Mouse (Mus musculus): ENCODE measurements around the gene Wfdc17. TPM values are rescaled to one million over a fixed set of nuclear protein-coding genes. Genes with fewer than 3 reads are reported as not detected.

Gene Wfdc17
- total RNA-seq, 4 experiments from 2014 or later: 1.4 to 12.0 (median 5.6) TPM

DNA sequence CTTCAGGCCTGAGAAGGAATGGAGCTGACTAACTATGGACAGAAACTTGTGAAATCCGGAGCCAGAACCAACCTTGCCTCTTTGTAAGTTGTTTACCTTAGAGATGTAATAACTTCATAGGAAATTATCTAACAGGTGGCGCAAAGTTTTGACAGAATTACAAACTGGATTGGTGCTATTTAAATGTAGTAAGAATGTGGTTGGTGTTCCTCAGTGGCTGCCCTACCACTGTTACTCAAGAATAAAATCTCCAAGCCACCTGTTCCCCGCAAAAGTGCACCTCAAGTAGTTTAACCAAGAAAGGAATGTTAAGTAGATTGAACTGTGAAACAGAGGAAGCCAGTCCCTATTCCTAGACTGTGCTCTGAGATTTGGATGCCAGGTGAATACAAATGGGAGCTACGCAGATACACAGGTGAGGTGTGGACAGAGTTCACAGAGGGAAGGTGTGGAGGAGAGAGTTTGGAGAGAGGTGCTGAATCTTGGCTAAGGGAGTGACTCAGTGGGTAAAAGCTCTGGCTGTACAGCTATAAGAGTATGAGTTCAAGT, 36.7 kb downstream of the Wfdc17 start:
- DNase-seq: no peak

DNA sequence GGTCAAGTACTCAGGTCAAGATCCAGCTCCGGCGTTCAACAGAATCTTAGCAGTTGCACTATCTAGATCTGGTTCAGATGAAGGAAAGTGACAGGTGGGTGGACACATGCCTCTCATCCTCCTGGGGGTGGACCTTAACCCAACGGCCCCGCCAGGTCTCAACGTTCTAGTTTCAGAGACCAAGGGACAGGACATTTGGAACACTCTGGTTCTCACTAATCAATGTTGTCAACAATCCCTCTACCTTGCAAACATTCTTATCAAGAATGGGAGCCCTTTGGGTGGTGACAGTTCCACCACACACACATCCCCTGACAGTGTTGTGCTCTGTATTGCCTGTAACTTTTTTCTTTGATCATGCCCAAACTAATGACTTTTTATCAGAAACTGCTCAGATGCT, 38.0 kb downstream of the Wfdc17 start:
- no peak for DNase-seq

DNA sequence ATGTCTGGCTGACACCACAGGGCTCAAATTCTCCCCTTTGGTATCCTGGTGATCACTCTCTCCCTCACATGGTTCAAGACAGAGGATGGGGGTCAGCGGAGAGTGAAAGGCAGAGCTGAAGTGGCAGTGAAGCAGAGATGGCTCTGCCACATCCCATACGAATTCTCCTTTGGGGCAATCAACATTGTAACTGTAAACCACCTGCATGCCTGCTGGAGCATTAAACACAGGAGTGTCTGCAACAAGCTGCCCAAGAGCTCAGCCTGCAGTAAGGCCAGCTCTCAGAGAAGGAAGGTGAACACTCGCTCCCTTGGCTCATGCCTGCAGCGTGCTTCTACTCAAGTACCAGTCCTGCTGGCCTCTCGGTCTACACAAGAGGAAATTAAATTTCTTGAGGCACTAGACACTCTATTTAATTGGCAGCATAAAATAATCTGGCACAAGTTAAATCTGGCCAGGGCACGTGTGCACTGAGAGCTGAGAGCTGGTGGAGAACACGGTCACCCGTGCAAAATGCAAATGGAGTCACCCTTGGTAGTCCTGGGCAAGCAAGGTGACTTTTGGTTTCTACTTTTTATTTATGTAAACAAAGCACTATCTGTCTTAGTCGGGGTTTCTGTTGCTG, 39.1 kb downstream of the Wfdc17 start:
- DNase-seq: no peak

DNA sequence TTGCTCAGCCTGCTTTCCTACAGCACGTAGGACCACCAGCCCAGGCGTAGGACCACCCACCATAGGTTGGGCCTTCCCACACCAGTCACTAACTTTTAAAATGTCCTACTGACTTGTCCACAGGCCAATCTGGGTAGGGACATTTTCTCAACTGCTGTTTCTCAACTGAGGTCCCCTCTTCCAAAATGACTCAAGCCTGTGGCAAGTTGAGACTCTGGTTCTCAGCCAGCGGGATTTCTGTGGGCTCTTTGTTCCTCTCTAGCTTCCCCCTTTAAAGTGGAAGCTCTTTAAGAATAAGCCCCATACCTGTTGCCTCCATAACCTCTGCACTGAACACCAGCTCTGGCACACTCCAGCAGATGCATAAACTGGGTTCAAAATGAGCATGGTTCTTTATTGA, 39.7 kb downstream of the Wfdc17 start:
- DNase-seq: no peak

- DNase-seq: no peak
These were observed 42.4 kb downstream of the Wfdc17 start for GRCm38 (mm10) chr11:83746152-83746551.

DNA sequence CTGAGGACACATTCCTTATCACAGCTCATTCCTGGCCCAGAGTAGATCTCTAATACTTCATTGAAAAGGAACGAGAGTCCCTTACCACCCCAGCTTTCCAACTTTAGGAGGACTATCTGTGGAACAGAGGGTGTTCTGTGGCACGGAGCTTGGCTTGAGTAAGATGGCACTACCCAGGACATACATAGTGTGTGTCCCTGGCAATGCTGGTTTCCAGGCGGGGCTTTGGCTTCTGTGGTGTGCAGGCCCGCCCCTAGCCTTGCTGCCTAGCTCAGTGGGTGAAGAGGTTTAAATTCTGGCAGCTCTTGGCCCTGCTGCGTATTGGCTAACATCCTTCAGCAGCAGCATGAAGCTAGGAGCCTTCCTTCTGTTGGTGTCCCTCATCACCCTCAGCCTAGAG, 42.9 kb downstream of the Wfdc17 start, which contains the start of gene Wfdc21:
Gene Wfdc21 (plus strand): TSS at position 260 of the 400 bp plus-strand sequence.
- no peak for DNase-seq

GRCm38 (mm10) chr11:83747376-83748265, 43.8 kb downstream of the Wfdc17 start:
- DNase-seq: no peak

DNA sequence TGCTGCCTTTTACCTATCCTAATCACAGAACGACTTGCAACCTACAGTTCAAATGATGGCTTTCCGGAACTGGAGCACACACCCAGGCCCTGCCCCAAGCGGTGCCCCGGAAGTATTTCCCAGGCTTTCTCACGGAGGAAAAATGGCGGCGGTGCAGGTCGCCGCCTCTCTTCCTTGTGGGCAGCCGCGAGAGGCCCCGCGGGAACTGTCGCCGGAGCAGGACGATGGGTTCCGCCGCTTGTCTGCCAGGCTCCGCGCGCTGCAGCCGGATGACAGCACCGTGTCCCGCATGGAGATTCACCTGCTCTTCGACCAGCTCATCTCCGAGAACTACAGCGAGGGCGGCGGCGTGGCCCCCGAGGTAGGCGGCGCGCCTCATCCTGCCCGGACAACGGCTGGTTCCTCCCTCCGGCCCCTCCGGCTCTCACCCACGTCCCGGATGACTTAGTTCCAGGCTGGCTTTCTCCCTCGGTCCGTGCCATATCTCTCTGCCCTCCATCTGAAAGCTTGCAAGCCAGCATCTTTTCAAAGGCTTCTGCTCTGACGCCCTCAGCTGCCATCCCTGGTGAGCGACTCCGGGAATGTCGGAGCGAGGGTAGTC, 49.9 kb downstream of the Wfdc17 start, which contains the start of gene Heatr6:
Gene Heatr6 (plus strand): TSS at position 116 of the 601 bp plus-strand sequence.
- DNase-seq: peak; percentile 84

GRCm38 (mm10) chr11:83754227-83754626, 50.4 kb downstream of the Wfdc17 start:
- DNase-seq: no peak

Other genes starting within 250 kb of the Wfdc17 start
- gene Mmp28, start 240.9 kb upstream of the Wfdc17 start, total RNA-seq (2022): 10 to 100 TPM; 15.5 to 19.1 (median 17.8) TPM
- 10 to 100 TPM; 58.3 to 80.5 (median 68.7) TPM for gene Taf15, start 230.9 kb upstream of the Wfdc17 start, total RNA-seq (2022)
- not detected for gene Heatr9, start 181.8 kb upstream of the Wfdc17 start, total RNA-seq (2022)
- gene Ccl5, start 173.5 kb upstream of the Wfdc17 start, total RNA-seq (2022): 1 to 10 TPM; 2.1 to 3.8 (median 2.7) TPM
- gene Ccl9, start 125.4 kb upstream of the Wfdc17 start, total RNA-seq (2022): 10 to 100 TPM in 1 of 4 experiments, 1 to 10 TPM in 3; 3.8 to 11.6 (median 6.6) TPM
- gene Ccl6, start 110.9 kb upstream of the Wfdc17 start, total RNA-seq (2022): 10 to 100 TPM; 11.5 to 22.0 (median 14.3) TPM
- not detected for gene Rpl9-ps1, start 58.4 kb upstream of the Wfdc17 start, total RNA-seq (2022)
- 1 to 10 TPM in 2 of 4 experiments, under 1 TPM in 2; 0.67 to 1.1 (median 0.91) TPM for gene Ccl3, start 54.6 kb upstream of the Wfdc17 start, total RNA-seq (2022)
- 1 to 10 TPM in 1 of 4 experiments, under 1 TPM in 2, not detected in 1; 0.52 to 1.4 (median 0.59) TPM for gene Ccl4, start 41.4 kb upstream of the Wfdc17 start, total RNA-seq (2022)
- not detected for gene Wfdc18, start 5.0 kb downstream of the Wfdc17 start, total RNA-seq (2022)
- 1 to 10 TPM in 2 of 4 experiments, not detected in 2; 1.3 to 2.2 TPM for gene Wfdc21, start 42.9 kb downstream of the Wfdc17 start, total RNA-seq (2022)
- gene Heatr6, start 49.7 kb downstream of the Wfdc17 start, total RNA-seq (2022): 10 to 100 TPM; 15.7 to 22.4 (median 18.8) TPM
- gene Hnf1b, start 146.1 kb downstream of the Wfdc17 start, total RNA-seq (2022): under 1 TPM in 2 of 4 experiments, not detected in 2; 0.11 to 0.12 TPM
- 10 to 100 TPM; 18.8 to 26.6 (median 26.0) TPM for gene Ddx52, start 238.1 kb downstream of the Wfdc17 start, total RNA-seq (2022)